Mouse (Mus musculus) left cerebral cortex, adult 8-10 months (tissue): ENCODE data around the gene Cyp2b10. TPM values are rescaled to one million over a fixed set of nuclear protein-coding genes. Genes with fewer than 3 reads are reported as not detected.
"Not testable (repeated sequence)": the region's sequence is repeated elsewhere in the genome, so short reads cannot be mapped to it uniquely, and the experiment has no call there.

ENCODE experiments used
- DNase-seq, 2 experiments: peaks; one replicate each; pipeline ENCODE4 v3.0.0; 2022; ENCODE audit warnings: low spot score in 2 of 2
- total RNA-seq, 4 experiments: library from RNA; stranded (reverse); gene quantifications; 2 replicates each; pipeline ENCODE4 v1.2.4; 2022

The Cyp2b10 gene
- total RNA-seq, 4 experiments from 2014 or later: 0.16 to 0.38 (median 0.24) TPM

GRCm38 (mm10) chr7:25910046-25910445 lies 12.6 kb downstream of the Cyp2b10 start:
- DNase-seq: no peak

GRCm38 (mm10) chr7:25916116-25916515 lies 18.7 kb downstream of the Cyp2b10 start:
- no peak for DNase-seq

GRCm38 (mm10) chr7:25917271-25917670 lies 19.9 kb downstream of the Cyp2b10 start:
- DNase-seq: not testable (repeated sequence)

GRCm38 (mm10) chr7:25919467-25919866 lies 22.0 kb downstream of the Cyp2b10 start:
- no peak for DNase-seq

GRCm38 (mm10) chr7:25945274-25945673 lies 47.9 kb downstream of the Cyp2b10 start:
- no peak for DNase-seq

Other genes with a start within 250 kb of the Cyp2b10 start
- gene Bckdha, start 238.6 kb upstream of the Cyp2b10 start, total RNA-seq: 10 to 100 TPM; 36.1 to 40.8 (median 39.4) TPM
- gene Exosc5, start 238.5 kb upstream of the Cyp2b10 start, total RNA-seq: 10 to 100 TPM; 21.7 to 27.4 (median 26.7) TPM
- gene Tmem91, start 222.5 kb upstream of the Cyp2b10 start, total RNA-seq: 10 to 100 TPM; 27.1 to 37.7 (median 34.1) TPM
- 10 to 100 TPM; 25.3 to 29.6 (median 28.6) TPM for gene B9d2, start 216.8 kb upstream of the Cyp2b10 start, total RNA-seq
- gene Tgfb1, start 210.6 kb upstream of the Cyp2b10 start, total RNA-seq: 10 to 100 TPM in 2 of 4 experiments, 1 to 10 TPM in 2; 6.1 to 19.9 (median 11.1) TPM
- gene Ccdc97, start 178.5 kb upstream of the Cyp2b10 start, total RNA-seq: 10 to 100 TPM; 57.8 to 60.7 (median 58.4) TPM
- 100 to 1,000 TPM; 102 to 118 (median 109) TPM for gene Hnrnpul1, start 142.9 kb upstream of the Cyp2b10 start, total RNA-seq
- gene Axl, start 108.9 kb upstream of the Cyp2b10 start, total RNA-seq: 10 to 100 TPM; 37.9 to 58.3 (median 45.8) TPM
- gene Cyp2s1, start 80.7 kb upstream of the Cyp2b10 start, total RNA-seq: 1 to 10 TPM; 4.3 to 5.1 (median 4.9) TPM
- gene Cyp2b13, start 163.9 kb downstream of the Cyp2b10 start, total RNA-seq: not detected